Mouse (Mus musculus) left cerebral cortex, adult 9 months (tissue): ENCODE data around the gene C1ql3.

Experiments used
- DNase-seq, 2 experiments: peaks; one replicate each; pipeline ENCODE4 v3.0.0; 2022; ENCODE audit warnings: low spot score in 2 of 2

Gene C1ql3

DNA sequence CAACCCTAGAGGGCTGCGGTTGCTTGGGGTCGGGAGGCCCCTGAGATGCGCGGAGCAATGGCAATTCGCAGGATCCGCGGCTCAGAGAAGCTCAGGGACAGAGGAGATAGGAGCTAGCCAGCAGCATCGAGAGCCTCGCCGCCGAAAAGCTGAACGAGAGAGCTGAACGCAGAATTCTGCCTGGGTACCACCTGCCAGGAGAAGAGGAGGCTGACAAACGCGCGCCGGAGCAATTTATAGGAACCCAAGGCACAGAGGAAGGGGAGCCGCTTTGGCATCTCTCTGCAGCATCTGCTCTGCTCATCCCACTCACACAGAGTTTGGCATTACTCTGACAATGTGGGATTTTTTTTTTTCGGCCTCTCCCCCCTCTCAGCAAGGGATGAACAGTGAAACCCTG lies at the start of gene C1ql3:
Gene C1ql3 (minus strand): TSS at position 335 of the 400 bp plus-strand sequence.
- peak; percentile 55 to 90 for DNase-seq

DNA sequence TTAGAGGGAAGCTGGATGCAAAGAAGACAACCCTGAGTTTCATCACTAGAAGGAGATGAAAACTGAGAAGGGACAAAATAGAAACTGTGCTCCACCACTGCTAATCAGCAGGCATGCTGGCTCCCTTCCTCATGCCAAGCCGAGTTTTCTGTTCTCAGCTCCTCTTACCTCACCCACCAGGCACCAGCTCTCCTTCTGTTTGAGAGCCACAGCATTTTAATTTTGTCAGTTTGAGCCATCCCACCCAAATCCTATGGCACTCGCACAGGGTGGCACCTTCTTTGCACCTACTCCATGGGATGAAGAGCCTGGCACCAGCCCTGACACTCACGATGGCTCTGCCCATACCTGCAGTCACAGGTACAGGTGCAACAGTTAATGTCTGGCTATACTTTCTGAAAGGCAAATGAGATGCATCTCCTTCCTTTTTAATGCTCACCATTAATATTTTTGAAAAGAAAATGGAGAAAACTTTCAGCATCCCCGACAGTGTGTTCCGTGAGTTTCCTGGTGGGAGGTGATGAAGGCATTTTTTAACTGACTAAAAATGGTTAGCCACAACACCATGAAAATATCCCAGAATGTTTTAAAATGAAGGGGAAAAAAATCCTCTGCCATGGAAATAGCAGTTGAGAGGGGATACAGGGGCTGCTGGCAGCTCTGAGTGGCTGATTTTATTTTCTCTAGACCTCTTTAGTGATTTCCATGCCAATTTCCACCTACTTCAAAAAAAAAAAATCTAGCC lies 49.0 kb upstream of the C1ql3 start:
- peak; percentile 35 to 73 for DNase-seq

DNA sequence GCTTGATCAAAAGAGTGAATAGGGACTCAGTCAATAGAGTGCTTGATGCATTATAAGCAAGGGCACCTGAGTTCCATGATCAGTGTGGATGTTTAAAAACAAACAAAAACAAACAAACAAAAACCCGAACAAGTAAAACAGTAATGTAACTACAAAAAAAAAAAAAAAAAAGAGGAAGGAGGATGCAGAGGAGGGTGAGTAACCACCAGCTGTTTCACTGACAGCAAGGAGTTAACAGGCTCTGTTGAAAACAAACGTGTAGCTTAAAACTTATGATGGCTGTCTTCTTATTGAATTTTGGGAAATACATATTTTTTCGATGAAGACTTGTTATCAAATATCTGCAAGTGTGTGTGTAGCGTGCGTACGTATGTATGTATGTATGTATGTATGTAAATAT lies 37.0 kb upstream of the C1ql3 start:
- DNase-seq = no peak

DNA sequence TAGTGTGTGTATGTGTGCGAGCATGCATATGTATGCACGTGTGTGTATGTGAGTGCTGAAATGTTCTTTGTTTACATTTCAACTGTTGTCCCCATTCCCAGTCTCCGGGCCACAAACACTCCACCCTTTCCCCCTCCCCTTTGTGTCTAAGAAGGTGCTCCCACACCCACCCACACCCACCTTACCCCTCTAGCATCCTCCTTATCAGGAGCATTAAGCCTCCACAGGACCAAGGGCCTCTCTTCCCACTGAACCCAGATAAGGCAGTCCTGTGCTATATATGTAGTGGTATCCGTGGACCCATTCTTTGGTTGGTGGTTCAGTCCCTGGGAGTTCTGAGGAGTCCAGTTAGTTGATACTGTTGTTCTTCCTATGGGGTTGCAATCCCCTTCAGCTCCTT lies 32.9 kb upstream of the C1ql3 start:
- no peak for DNase-seq

DNA sequence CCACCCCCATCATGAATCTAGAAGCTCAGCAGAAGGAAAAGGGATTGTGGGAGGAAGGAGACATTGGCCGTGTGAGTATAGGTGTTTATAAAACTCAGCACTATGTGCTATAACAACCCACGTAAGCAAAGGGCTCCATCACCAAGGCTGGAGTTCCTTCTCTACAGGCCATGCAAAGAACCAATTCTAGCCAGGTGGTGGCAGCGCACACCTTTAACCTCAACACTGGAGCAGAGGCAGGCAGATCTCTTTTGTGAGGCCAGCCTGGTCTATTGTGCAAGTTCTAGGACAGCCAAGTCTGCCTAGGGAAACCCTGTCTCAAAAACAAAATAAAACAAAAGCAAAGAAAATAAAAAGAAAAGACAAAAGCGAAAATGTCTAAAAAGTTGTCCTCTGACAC lies 28.2 kb upstream of the C1ql3 start:
- no peak for DNase-seq

DNA sequence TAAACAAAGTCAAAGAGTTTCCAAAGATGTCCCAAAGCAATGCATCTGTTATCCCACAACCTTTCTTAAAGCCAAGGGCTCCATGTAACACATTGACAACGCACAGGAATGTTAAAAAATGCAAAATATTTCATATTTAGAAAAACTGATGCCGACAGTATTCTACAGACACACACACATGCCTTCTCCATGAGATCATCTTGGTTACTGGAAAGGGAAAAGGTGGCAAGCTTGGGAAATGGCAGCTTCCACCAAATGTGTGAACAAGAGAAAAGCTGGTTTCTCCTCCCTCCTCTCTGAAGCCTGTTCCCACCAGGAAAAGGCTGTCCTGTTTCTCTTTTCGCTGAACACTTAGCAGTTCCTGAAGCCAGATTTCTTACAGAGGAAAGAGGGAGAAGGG lies 27.2 kb upstream of the C1ql3 start:
- DNase-seq = peak; percentile 4 to 6

DNA sequence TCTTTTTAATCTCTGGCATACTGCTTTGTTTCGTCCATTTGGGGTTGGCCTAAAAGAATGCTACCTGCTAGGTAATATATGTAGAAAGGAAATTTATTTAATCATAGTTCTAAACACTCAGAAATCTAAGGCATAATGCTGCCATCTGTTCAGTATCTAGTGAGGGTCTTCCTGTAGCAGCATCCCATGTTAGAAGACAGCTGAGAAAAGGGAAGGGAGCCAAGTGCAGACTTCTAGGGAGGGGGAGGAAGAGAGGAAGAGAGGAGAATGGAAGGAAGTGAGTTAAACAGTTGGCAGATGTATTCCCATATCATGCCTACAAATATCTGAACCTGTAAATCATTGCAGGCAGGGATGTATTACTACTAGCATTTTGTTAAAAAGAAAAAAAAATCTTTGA lies 7.3 kb upstream of the C1ql3 start:
- DNase-seq = no peak

DNA sequence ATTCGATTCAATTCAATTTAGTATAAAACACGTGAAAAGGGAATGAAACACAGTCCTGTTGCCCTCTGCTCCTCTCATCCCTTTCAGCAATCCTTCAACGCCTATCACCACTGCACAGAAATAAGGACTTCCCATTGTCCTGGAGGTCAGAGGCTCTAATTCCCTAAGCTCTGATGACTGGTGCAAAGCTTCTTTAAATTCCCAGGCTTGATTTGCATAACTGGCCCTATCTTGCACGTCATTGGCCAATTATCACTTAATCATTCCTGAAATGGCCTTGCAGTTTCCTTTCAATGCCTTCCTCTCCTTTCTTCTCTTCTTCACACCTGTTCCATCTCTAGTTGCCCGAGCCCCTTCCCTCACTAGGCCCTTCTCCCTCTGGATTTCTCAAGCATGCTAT lies 6.8 kb upstream of the C1ql3 start:
- DNase-seq = no peak

DNA sequence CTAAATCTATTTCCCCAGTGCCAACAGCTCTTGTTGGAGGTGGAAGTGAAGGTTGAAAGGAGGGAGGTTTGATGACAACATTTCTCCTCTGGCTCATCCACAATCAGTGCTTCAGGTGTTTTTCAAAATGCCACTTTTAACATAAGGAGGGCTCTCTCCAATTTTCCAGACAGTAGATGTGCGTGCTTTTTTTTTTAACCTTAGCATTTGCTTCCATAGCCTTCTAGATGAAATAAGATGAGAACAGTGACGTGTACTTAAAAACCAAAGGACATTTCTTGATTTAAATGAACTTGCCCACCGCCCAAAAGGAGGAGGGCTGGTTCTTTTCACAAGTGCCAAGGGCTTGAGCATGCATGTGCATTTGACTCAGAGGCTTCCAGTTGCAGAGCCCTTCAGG lies 367 bp upstream of the C1ql3 start:
- no peak for DNase-seq

DNA sequence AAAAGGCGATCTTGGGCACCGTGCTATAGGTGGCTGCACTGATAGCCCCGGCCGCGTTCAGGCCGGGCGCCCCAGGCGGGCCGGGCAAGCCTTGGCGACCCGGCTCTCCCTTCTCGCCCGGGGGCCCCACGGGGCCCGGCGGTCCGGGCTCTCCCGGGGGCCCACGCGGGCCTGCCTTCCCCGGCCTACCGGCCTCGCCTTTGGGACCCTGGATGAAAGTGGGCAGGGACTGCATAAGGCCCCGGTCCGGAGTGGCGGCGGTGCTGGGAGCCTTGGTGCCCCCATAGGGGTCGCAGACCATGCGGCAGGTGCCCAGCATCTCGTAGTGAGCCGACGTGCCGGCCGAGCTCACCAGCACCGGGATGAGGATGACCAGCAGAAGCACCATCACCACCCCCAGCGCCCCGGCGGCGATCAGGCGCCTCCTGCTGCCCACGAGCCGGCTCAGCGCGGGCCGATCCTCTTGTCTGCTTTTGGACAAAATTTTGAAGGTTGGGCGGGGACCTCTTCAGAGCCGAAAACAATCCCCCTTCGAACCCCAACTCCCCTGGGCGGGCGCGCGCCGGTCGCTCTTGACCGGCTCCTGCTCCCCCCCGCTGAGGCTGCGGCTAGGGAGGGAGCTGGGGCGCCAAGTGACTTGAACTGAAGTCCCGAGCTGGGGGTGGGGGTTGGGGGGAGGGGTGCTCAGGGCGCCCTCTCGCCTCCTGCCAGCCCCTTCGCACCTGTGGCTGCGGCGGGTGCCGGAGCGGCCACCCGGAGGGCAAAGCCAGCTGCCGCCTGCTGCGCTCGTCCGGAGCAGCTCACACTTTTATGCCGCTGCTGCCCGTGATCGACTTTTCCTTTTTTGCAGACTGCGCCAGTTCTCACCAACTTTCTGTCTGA lies 905 bp downstream of the C1ql3 start:
- DNase-seq = peak in 1 of 2 experiments; percentile 24

DNA sequence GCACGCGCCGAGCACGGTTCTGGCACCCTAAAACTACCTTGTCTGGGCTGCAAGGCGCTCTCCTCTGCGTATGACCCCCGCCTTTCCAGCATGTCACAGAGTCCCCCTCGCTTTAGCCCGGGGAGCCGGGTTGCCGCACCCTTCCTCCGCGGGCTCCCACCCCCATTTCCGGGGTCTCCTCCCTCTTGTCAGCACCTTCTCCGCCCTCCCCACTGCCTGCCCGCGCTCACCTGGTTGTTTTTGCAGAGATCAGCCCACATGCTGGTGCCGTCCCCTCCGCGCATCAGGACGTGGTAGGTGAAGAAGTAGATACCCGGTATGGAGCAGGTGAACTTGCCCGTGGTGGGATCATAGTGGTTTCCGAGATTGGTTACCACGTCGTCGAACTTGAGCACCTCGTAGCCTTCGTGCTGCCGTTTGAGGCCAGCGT lies 1.6 kb downstream of the C1ql3 start:
- peak in 1 of 2 experiments; percentile 6 for DNase-seq

DNA sequence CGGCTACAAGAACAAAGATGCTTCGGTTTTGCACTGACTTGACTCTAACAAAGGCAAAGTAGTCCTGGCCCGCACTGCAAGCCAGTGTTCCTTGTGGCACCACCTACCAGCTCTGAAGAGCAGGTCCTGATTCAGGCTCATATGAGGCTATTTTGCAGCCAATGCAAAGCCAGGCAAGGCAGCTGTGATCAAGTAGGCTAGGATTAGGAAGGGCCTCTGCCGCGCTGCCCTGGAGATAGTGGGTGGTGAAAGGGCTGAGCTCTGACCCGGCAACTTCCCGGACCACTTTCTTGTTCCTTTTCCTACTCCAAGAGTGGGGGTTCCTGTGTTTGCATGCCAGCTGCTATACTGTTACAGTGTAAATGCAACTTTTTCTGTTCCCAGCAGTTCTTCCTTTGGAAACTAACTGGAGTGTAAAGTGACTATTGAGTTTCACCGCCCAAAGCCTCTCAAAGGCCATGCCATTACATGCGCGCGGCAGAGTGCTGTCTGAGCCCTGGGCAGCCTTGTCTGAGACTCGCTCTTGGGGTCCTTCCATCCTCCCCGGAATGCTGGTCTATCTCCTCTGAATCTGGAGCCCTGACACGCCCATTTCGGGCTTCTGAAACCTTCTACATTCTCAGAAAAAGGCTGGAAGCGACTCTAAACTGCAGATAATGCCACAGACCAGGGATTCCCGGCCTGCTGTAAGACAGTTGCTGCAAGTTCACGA lies 2.2 kb downstream of the C1ql3 start:
- DNase-seq = peak in 1 of 2 experiments; percentile 13

DNA sequence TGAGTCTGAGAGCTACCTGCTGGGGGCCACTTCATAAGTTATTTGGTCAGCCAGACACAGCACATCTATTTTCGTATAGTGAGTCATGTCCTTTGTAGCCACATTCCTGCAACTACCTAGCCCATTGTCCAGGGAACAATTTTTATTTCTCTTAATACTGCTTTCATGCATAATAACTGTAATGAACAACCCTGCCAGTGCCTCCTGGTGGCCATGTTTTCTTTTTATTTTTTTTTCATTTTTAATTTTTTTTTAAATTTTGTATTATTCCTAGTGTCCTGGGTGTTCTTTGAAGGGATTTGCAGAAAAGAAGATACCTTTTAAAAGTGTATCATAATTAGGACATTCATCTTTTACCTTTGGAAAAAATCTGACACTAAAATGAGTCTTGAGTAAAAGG lies 3.2 kb downstream of the C1ql3 start:
- DNase-seq = no peak

DNA sequence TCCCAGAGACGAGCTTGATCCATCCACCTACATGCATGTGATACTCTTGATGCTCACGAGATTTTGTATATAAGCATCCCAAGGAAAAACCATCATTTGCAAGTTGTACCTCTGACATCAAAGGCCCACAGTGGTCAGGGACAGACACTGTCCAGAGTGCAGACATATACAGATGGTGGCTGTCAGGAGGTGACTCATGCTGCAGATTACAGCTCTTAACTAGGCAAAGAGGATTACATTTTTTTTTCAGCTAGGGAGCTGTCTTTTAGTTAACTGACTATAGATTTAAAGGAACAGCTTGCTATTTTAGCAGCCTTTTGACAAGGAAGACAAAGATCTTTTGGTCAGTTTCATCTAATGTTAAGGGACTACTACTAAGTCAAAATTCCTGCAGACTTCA lies 11.6 kb downstream of the C1ql3 start:
- DNase-seq = no peak

DNA sequence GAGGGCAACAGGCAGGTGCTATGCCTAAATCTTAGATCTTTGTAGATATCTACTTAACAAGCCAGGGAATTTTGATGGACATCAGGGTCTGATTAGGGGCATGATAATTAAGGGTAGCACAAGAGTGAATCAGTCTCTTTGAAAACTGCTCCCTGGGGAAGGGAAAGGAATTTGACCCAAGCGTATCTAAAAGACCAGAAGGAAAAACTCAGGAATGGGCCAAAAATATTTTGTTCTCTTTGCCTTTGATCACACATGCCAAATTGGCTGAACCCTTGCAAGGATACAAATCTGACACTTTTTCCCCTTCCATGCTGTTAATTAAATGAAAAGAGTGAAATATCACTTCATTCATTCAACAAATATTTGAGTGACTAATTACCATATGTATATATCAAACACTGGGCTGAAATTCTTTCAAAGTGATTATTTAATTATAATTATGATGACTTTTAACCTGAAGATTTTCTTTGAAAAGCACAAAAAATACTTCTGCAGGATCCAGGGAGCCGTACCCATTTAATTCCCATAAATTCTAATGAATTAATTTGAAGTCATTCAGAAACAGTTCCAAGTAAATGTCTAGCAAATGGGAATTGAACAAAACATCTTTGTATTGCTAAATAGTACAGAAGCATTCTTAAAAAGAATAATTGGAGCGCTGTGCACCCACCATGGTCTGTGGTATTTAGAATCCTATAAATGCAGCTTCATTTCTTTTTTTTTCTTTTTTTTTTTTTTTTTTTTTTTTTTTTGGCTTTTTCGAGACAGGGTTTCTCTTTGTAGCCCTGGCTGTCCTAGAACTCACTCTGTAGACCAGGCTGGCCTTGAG lies 26.5 kb downstream of the C1ql3 start:
- no peak for DNase-seq

DNA sequence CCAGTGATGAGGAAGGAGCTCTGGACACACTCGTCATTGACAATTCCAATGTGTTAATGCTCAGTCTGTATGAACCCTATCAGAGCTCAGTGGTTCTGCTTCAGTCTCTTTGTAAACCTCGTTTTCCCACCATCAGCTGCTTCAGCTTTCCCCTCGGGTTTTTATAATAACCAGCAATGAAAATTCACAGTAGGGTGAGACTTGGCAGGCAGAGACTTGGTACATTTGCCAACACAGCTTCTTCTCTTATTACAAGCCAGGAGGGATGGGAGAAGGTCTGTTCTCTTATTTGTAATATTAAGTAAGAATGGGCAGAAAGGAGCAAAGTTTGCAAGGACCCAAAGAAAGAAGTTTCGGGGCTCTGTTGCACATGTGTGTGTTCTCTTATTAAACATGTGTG lies 32.8 kb downstream of the C1ql3 start:
- DNase-seq = no peak

DNA sequence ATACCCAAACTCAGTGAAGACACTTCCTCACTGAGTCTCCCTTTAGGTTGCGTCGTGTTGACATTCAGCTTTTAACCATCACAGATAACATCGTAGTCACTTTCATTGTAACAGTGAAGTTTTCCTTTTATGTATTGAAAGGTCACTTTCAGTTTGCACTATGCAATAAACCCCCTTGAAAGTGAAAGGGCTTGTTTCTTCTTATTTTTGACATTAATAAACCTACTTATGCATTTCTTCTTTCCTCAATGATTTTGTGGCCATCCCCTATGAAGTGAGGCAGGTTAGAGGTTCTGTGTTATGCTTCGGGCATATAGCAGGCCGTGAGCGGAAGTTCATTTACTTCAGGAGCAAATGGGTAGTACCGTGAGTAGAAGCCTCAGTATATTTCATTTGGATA lies 34.2 kb downstream of the C1ql3 start:
- DNase-seq = no peak

DNA sequence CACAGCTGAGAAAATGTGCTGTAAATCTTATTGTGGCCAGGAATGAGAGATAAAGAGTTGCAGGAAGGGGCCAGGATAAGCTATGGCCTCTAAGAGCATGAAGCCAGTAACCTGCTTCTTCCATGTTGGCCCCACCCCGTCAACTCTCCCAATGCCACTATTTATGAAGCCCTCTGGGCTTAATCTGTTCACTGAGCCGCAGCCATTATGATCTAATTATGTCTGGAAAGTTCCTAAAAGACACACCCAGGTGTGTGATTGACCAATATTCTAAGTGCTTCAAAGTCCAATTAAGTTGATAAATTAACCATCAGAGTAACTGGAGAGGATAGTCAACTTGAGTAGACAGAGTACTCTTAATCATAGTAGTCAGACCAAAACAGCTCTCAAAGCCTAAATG lies 37.9 kb downstream of the C1ql3 start:
- no peak for DNase-seq

DNA sequence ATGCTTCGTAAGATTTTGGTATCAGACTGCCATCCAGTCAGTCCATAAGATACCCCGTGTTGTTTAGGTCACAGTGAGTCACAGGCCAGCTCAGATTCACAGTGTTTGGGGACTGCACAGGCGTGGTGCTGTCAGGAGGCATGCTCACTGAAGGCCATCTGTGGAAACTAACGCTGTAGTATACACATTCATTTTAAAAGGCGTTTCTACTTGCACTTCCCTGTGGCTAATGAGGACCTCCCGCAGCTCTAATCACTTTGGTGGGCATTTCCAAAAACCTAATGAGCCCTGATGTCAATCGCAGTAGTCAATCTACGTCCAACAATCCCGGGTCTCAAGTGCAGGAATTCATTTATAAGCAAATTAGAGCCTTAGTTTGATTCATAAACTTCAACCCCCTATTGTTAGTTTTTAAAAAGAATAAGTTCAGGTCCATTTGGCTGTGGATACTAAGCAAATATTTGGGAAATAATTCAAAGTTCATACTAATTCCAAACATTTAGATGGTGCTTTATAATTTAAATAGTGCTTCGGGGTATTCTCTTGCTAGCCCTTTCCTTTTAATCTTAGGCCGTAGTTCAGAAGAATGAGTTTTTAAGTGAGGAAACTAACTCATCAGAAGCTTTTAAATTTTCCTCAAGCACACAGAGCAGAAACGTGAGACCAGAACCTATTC lies 41.4 kb downstream of the C1ql3 start:
- peak in 1 of 2 experiments; percentile 5 for DNase-seq

DNA sequence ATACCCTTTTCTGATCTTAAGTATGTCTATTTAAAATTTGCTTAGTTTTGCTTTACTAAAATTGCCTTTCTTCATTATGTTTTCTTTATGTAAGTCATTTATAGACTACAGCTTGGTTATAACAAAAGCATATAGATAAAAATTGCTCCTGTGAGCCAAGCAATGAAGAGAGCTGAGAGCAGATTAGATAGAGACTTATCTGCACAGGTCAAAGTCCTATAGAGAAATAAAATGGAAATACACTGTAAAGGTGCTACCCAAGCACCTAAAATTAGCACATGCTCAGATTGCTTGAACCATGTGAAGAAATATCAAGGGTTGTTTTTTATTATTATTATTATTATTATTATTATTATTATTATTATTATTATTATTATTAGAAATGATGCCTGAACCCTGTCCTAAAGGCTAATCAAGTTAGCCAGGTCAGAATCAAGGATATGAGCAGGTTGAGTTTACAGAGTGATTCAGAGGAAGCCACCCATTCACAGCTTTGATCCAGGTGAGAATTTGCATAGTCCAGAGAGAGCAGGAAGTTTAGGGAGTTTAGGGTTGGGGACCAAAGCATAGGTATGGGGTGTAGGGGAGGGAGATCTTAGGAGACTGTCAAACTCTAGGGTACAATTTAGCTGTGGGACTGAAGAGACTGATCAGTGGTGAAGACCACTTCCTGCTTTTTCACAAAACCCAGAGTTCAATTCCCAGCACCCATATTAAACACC lies 54.7 kb downstream of the C1ql3 start:
- no peak for DNase-seq
